ENCODE assay signal across 8 mouse cellular contexts in the genomic region with DNA sequence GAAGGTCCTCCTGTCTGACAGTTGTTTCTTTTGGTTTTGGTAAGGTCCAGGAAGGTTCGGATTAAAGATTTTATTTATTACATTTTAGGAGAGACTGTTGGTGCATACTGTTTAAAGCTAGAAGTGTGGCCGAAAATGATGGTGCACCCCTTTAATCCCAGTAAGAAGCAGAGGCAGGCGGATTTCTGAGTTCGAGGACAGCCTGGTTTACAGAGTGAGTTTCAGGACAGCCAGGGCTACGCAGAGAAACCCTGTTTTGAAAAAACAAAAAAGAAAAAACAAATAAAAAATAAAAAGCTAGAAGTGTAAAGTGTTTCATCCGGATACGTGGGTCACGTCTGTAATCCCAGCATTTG. TPM values are rescaled to one million over a fixed set of nuclear protein-coding genes. Genes with fewer than 3 reads are reported as not detected.
DNase-seq lines count a peak whose midpoint lies in the region; ATAC-seq lines count a peak whose summit lies in the region.

No protein-coding gene starts in this region.

- 26% methylated on average over 8 of the region's 8 CpGs for WGBS in heart, embryonic 15.5 days
- WGBS in hindbrain, embryonic 13.5 days: 36% methylated on average over 8 of the region's 8 CpGs
- WGBS in midbrain, embryonic 10.5 days: 41% methylated on average over 8 of the region's 8 CpGs

- intact Hi-C loops in heart, postnatal 10 days (cut with DNase I): loop anchor here (5.0 kb wide), 1 partner anchor 33 kb away; a partner anchor contains a TSS

- H3K27me3 ChIP-seq in heart, embryonic 15.5 days: no peaks in the 10 kb centered on the region
- H3K27me3 ChIP-seq in hindbrain, embryonic 13.5 days: no peaks in the 10 kb centered on the region
- H3K27me3 ChIP-seq in midbrain, embryonic 10.5 days (ENCODE audit: low read depth, poor library complexity, severe bottlenecking): no peaks in the 10 kb centered on the region

- H3K4me1 ChIP-seq in heart, embryonic 15.5 days (replicated peaks): peaks cover 3% of the 10 kb centered on the region
- H3K4me1 ChIP-seq in hindbrain, embryonic 13.5 days (replicated peaks): peaks cover 11% of the 10 kb centered on the region
- peaks cover 4% of the 10 kb centered on the region; the same call in 1 of the 2 replicates for H3K4me1 ChIP-seq in midbrain, embryonic 10.5 days

- H3K36me3 ChIP-seq in heart, embryonic 15.5 days: no peaks in the 10 kb centered on the region
- peaks cover 4% of the 10 kb centered on the region; the same call in 1 of the 2 replicates for H3K36me3 ChIP-seq in hindbrain, embryonic 13.5 days
- peaks cover 14% of the 10 kb centered on the region for H3K36me3 ChIP-seq in midbrain, embryonic 10.5 days

- peak overlapping the region; percentile 69 for H3K4me3 ChIP-seq in heart, embryonic 15.5 days
- H3K4me3 ChIP-seq in hindbrain, embryonic 13.5 days: peak overlapping the region; percentile 56
- H3K4me3 ChIP-seq in midbrain, embryonic 10.5 days: peak overlapping the region; percentile 66

- ATAC-seq in heart, embryonic 15.5 days (replicated peaks; ENCODE audit: insufficient number of reproducible peaks, insufficient read depth, low FRiP score, low read depth): no peak
- ATAC-seq in activated CD4-positive, CD25-positive, alpha-beta regulatory T cell, adult 4 months: peak; percentile 47
- ATAC-seq in hindbrain, embryonic 13.5 days (ENCODE audit: low FRiP score): peak; percentile 55

- no peak overlapping the region for H3K9ac ChIP-seq in heart, embryonic 15.5 days
- peak overlapping the region; percentile 76 for H3K9ac ChIP-seq in hindbrain, embryonic 13.5 days

- no peaks in the 10 kb centered on the region for H3K9me3 ChIP-seq in heart, embryonic 15.5 days (replicated peaks)
- H3K9me3 ChIP-seq in hindbrain, embryonic 13.5 days: no peaks in the 10 kb centered on the region
- H3K9me3 ChIP-seq in midbrain, embryonic 10.5 days (replicated peaks): no peaks in the 10 kb centered on the region

- peak overlapping the region; percentile 62 for H3K27ac ChIP-seq in heart, embryonic 15.5 days
- H3K27ac ChIP-seq in hindbrain, embryonic 13.5 days: peak overlapping the region; percentile 78
- peak overlapping the region; percentile 59; the same call in 1 of the 2 replicates for H3K27ac ChIP-seq in midbrain, embryonic 10.5 days (replicated peaks)

- H3K4me2 ChIP-seq in heart, embryonic 15.5 days: peak overlapping the region; percentile 75
- peak overlapping the region; percentile 87 for H3K4me2 ChIP-seq in hindbrain, embryonic 13.5 days

- DNase-seq in heart, postnatal 10 days: no peak
- DNase-seq in midbrain, embryonic 10.5 days (ENCODE audit: low spot score): no peak
- DNase-seq in layer of hippocampus, adult 18-20 months (ENCODE audit: low spot score in 2 of 2): no peak
- no peak for DNase-seq in right cerebral cortex, adult 2 months (ENCODE audit: low spot score in 2 of 2)
- DNase-seq in layer of hippocampus, adult 9-11 months: no peak

RNA-seq across cellular contexts. Expression of a gene that starts 0.3 kb away (rescaled TPM):
- 39.7 and 42.1 TPM in 2 replicates for polyA plus RNA-seq in heart, embryonic 15.5 days (2015; fragmentation: Nextera tagmentation; extraction: Ambion mirVana)
- total RNA-seq in heart, postnatal 10 days (2021): 10 to 100 TPM; 25.4 to 28.7 TPM
- 100 to 1,000 TPM in 1 of 2 experiments, 10 to 100 TPM in 1; 82.1 to 109 TPM for polyA plus RNA-seq in activated CD4-positive, CD25-positive, alpha-beta regulatory T cell, adult 4 months (2017; shearing (Covaris generic))
- 79.2 and 79.7 TPM in 2 replicates for polyA plus RNA-seq in hindbrain, embryonic 13.5 days (2015; fragmentation: Nextera tagmentation; extraction: Ambion mirVana)
- polyA plus RNA-seq in midbrain, embryonic 10.5 days (2016; fragmentation: Nextera tagmentation; extraction: Ambion mirVana): 53.2 and 57.2 TPM in 2 replicates
- total RNA-seq in layer of hippocampus, adult 18-20 months (2021): 10 to 100 TPM; 47.8 to 52.9 TPM

RNA-seq across cellular contexts. Expression of a gene that starts 17.6 kb away (rescaled TPM):
- polyA plus RNA-seq in heart, embryonic 15.5 days (2015; fragmentation: Nextera tagmentation; extraction: Ambion mirVana): 0.13 and 0.19 TPM in 2 replicates
- not detected for total RNA-seq in heart, postnatal 10 days (2021)
- polyA plus RNA-seq in activated CD4-positive, CD25-positive, alpha-beta regulatory T cell, adult 4 months (2017; shearing (Covaris generic)): not detected
- polyA plus RNA-seq in hindbrain, embryonic 13.5 days (2015; fragmentation: Nextera tagmentation; extraction: Ambion mirVana): 1.3 TPM in 2 replicates
- 0.28 and 0.88 TPM in 2 replicates for polyA plus RNA-seq in midbrain, embryonic 10.5 days (2016; fragmentation: Nextera tagmentation; extraction: Ambion mirVana)
- under 1 TPM; 0.40 to 0.56 TPM for total RNA-seq in layer of hippocampus, adult 18-20 months (2021)

RNA-seq across cellular contexts. Expression of a gene that starts 21.1 kb away (rescaled TPM):
- 85.3 and 101 TPM in 2 replicates for polyA plus RNA-seq in heart, embryonic 15.5 days (2015; fragmentation: Nextera tagmentation; extraction: Ambion mirVana)
- total RNA-seq in heart, postnatal 10 days (2021): 10 to 100 TPM; 22.1 to 23.2 TPM
- polyA plus RNA-seq in activated CD4-positive, CD25-positive, alpha-beta regulatory T cell, adult 4 months (2017; shearing (Covaris generic)): 100 to 1,000 TPM; 120 to 207 TPM
- 111 and 119 TPM in 2 replicates for polyA plus RNA-seq in hindbrain, embryonic 13.5 days (2015; fragmentation: Nextera tagmentation; extraction: Ambion mirVana)
- 125 and 129 TPM in 2 replicates for polyA plus RNA-seq in midbrain, embryonic 10.5 days (2016; fragmentation: Nextera tagmentation; extraction: Ambion mirVana)
- 10 to 100 TPM; 17.8 to 18.0 TPM for total RNA-seq in layer of hippocampus, adult 18-20 months (2021)

RNA-seq across cellular contexts. Expression of a gene that starts 25.2 kb away (rescaled TPM):
- 466 and 549 TPM in 2 replicates for polyA plus RNA-seq in heart, embryonic 15.5 days (2015; fragmentation: Nextera tagmentation; extraction: Ambion mirVana)
- total RNA-seq in heart, postnatal 10 days (2021): 100 to 1,000 TPM; 407 to 422 TPM
- polyA plus RNA-seq in activated CD4-positive, CD25-positive, alpha-beta regulatory T cell, adult 4 months (2017; shearing (Covaris generic)): 1,000 to 10,000 TPM in 1 of 2 experiments, 100 to 1,000 TPM in 1; 759 to 1,222 TPM
- polyA plus RNA-seq in hindbrain, embryonic 13.5 days (2015; fragmentation: Nextera tagmentation; extraction: Ambion mirVana): 391 and 404 TPM in 2 replicates
- polyA plus RNA-seq in midbrain, embryonic 10.5 days (2016; fragmentation: Nextera tagmentation; extraction: Ambion mirVana): 488 and 493 TPM in 2 replicates
- 100 to 1,000 TPM; 141 to 144 TPM for total RNA-seq in layer of hippocampus, adult 18-20 months (2021)

RNA-seq across cellular contexts. Expression of a gene that starts 30.1 kb away (rescaled TPM):
- polyA plus RNA-seq in heart, embryonic 15.5 days (2015; fragmentation: Nextera tagmentation; extraction: Ambion mirVana): 1.00 and 1.6 TPM in 2 replicates
- under 1 TPM; 0.14 to 0.25 TPM for total RNA-seq in heart, postnatal 10 days (2021)
- polyA plus RNA-seq in activated CD4-positive, CD25-positive, alpha-beta regulatory T cell, adult 4 months (2017; shearing (Covaris generic)): 1 to 10 TPM in 1 of 2 experiments, under 1 TPM in 1; 0.78 to 1.0 TPM
- polyA plus RNA-seq in hindbrain, embryonic 13.5 days (2015; fragmentation: Nextera tagmentation; extraction: Ambion mirVana): 2.5 and 2.8 TPM in 2 replicates
- 2.2 and 2.5 TPM in 2 replicates for polyA plus RNA-seq in midbrain, embryonic 10.5 days (2016; fragmentation: Nextera tagmentation; extraction: Ambion mirVana)
- not detected for total RNA-seq in layer of hippocampus, adult 18-20 months (2021)
